Mouse (Mus musculus): ENCODE data around the gene Cmtr2.

The Cmtr2 gene

GRCm38 (mm10) chr8:110253986-110254385, 38.5 kb downstream of the Cmtr2 start:
- DNase-seq (ENCODE audit: low spot score in 2 of 2): no peak

- no peak for DNase-seq (ENCODE audit: low spot score in 2 of 2)
Observed at GRCm38 (mm10) chr8:110265796-110266305, 50.4 kb downstream of the Cmtr2 start.

- DNase-seq (ENCODE audit: low spot score in 2 of 2): no peak
Observed at GRCm38 (mm10) chr8:110266741-110267140, 51.3 kb downstream of the Cmtr2 start, which contains the start of gene Hydin. Gene Hydin (plus strand): TSS chr8:110266977.

- DNase-seq (ENCODE audit: low spot score in 2 of 2): no peak
Observed at GRCm38 (mm10) chr8:110267268-110267667, 51.8 kb downstream of the Cmtr2 start.

GRCm38 (mm10) chr8:110270659-110271058, 55.2 kb downstream of the Cmtr2 start:
- no peak for DNase-seq (ENCODE audit: low spot score in 2 of 2)

GRCm38 (mm10) chr8:110273394-110273793, 57.9 kb downstream of the Cmtr2 start:
- no peak for DNase-seq (ENCODE audit: low spot score in 2 of 2)

Measured in spleen, postnatal 14 days (tissue).